Mouse (Mus musculus) adipocyte (in vitro differentiated cells): ENCODE measurements around the gene Drc3.
"Not testable (repeated sequence)": the region's sequence is repeated elsewhere in the genome, so short reads cannot be mapped to it uniquely, and the experiment has no call there.

Experiments used
- DNase-seq: peaks from one replicate; pipeline ENCODE4 v3.0.0-alpha.2; 2016; ENCODE audit warnings: low spot score

Drc3 gene

DNA sequence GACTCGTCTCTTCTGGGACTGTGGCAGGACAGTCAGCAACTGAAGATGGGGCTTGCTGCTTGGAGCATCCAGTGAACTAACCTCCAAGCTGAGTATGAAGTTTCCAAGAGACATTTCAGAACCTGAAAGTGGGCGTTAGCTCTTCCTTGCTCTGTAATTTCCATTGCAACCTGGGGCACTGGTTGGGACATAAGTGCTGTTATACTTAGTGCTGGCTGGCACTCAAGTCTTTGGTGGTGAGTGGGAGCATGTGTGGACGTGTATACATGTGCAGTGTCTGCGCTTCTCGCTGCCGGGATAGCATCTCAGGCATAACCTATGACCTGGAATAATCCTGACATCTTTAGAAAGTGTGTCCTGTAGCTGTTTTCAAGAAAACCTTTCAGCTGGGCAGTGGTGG, 38.2 kb downstream of the Drc3 start:
- DNase-seq, result no peak

- no peak for DNase-seq
These were observed 43.4 kb downstream of the Drc3 start for GRCm38 (mm10) chr11:60396546-60396945.

GRCm38 (mm10) chr11:60397172-60397571, 44.0 kb downstream of the Drc3 start:
- DNase-seq, result no peak

DNA sequence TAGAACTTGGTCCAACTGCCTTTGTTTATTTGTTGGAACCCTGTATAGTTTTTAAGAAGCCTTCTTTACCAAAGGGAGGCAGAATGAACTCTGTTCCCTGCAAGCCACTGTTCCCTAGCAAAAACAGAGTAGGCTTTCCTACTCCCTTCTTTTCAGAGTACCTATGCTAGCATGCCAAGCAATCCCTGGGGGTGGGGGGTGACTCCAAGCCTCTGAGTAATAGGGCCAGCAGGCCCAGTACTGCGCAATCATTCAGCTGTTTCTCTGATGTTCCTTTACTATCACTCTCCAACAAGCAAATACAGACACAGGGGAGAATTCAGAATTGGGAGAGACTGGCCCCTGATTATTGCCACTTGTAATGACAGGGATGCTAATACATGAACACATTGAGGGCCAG, 53.5 kb downstream of the Drc3 start:
- DNase-seq, result peak; percentile 25

DNA sequence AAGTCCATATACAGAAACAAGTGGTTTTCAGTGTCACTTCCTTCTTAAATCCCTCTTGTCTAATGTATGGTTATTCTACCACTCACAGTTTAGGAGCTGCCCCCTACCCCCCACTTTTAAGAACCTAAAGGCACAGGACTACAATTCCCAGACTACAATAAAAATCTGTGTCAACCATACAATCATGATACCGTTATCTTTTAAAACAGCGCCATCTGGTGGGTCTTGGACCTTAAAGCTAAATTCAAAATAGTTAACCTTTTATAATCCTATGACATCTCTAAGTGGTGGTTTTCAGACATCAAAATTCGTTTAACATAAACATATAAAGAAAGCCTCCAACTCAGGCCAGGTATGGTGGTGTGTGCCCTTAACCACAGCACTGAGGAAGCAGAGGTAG, 59.0 kb downstream of the Drc3 start:
- peak; percentile 86 for DNase-seq

- DNase-seq, result no peak
These were observed 59.8 kb downstream of the Drc3 start for GRCm38 (mm10) chr11:60412921-60413320.

- no peak for DNase-seq
These were observed 63.4 kb downstream of the Drc3 start for GRCm38 (mm10) chr11:60416590-60416962.

- peak; percentile 99 for DNase-seq
These were observed 64.0 kb downstream of the Drc3 start, which contains the start of gene Gid4 for GRCm38 (mm10) chr11:60416963-60417716. Gene Gid4 (plus strand): TSS chr11:60417145.

DNA sequence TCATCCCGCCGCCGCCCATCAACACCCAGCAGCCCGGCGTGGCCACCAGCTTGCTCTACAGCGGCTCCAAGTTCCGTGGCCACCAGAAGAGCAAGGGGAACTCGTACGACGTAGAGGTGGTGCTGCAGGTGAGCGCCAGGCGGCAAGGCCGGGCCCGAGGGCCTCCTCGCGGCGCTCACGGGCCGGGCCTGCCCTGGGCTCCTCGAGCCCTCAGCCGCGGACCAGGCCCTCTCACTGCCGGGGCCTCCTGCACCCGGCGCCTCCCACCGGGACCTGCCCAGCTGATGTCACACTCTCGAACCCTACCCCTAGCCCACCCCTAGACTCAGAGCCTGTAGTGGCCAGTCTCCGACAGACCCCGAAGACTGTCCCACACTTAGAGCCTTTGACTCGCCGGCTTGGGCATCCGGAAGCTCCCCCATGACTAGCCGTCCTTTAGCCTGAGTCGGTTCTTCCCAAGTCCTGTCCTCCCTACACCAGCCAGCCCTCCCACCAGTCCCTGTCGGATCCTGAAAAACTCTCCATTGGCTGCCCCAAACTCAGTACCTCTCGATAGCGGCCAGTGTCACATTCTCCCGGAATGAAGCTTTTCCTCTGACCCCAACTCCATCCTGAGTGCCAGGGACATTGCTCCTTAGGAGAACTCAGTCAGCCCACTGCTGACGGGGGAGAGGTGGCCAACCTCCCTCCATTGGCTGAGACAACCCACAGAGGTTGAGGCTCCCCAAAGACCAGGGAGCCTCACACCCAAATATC, 64.8 kb downstream of the Drc3 start, which contains the start of gene Atpaf2:
Gene Atpaf2 (minus strand): TSS at position 741 of the 756 bp plus-strand sequence.
- DNase-seq, result peak; percentile 38

DNA sequence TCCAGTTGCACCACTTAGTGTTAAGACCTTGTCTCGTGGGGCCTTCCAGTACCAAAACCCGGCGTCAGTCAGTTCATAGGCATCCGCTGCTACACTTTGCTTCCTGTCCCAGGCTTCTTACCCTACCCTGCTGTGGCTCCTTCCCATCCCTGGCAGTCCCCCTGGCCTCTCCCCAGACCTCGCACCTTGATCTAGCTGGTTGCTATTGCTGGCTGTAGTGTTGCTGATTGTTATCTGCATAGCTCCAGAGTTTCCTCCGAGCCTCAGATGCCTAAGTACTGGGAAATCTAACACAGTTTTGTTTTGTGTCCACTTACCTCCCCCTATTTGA, 65.3 kb downstream of the Drc3 start:
- DNase-seq, result no peak

GRCm38 (mm10) chr11:60422046-60422668, 69.0 kb downstream of the Drc3 start:
- DNase-seq, result peak; percentile 58

- no peak for DNase-seq
These were observed 69.9 kb downstream of the Drc3 start for GRCm38 (mm10) chr11:60423006-60423405.

GRCm38 (mm10) chr11:60426417-60426816, 73.3 kb downstream of the Drc3 start:
- no peak for DNase-seq

DNA sequence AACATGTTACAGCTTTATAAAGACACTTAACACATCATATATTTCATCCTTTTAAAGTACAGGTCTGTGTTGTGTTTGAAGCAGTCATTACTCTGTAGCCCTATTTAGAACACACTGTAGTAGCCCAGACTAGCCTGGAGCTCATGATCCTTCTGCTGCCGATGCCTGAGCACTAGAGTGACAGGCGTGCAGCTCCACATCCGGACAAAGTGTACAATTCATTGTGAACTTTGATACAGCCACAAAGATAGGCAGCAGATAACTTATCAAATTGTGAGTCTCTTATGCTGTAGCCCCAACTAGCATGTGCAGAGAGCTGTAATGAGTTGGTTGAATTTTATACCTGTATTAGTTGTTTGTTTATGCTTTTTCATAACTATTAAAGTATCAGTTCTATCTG, 74.5 kb downstream of the Drc3 start:
- DNase-seq, result no peak

- no peak for DNase-seq
These were observed 80.4 kb downstream of the Drc3 start for GRCm38 (mm10) chr11:60433501-60433900.

DNA sequence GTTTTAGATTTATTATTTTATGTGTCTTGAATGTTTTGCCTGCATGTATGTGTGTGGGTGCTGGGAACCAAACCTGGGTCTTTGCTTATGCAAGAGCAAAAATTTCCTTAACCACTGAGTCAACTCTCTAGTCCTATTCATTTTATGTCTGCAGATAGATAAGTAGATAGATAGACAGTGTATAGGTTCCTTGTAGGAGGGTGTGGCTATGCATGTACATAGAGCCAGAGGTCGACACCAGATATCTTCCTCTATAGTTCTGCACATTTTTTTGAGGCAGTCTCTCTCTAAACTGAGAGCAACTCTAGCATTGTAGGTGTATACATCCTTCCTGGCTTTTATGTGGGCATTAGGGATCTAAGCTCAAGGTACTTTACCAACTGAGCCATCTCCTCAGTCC, 82.0 kb downstream of the Drc3 start:
- DNase-seq, result no peak

GRCm38 (mm10) chr11:60436618-60437017, 83.5 kb downstream of the Drc3 start:
- DNase-seq, result no peak

DNA sequence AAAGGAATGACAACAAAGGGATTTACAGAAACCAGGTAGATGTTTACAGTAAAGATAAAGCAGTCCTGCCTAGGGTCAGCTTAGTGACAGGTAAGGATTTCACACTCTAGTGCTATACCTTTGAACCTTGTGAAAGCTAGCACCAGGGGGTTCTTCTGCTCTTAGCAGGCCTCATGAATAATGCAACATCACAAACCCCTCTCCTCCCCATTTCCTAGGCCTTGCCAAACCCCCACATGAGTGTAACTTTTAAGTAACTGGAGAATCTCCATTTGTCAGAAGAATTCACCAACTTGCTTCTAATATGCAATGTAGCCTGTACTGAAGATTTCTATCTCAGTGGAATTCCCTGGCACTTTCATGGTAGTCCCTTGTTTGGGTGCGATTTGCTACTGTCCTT, 86.5 kb downstream of the Drc3 start:
- DNase-seq, result not testable (repeated sequence)

DNA sequence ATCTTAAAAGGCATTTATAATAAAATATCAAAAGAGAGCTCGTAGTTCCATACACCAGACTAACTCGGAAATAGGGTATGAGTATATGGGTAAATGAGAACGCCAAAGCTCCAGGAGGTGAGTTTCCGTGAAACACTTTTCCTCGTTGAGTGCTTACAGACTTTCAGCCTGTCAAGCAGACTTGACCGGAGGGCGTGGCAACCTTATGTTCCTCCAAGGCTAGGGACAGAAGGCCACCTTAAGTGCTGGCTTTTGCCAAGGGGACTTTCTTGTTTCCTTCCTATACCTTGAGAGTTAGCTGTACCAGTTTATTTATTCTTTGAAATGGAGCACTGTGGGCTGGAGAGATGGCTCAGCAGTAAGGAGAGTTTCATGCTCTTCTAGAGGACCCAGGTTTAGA, 87.0 kb downstream of the Drc3 start:
- DNase-seq, result no peak

- DNase-seq, result no peak
These were observed 89.8 kb downstream of the Drc3 start for GRCm38 (mm10) chr11:60442896-60443295.
